Mouse (Mus musculus): ENCODE results near the gene Tmem86b. TPM values are rescaled to one million over a fixed set of nuclear protein-coding genes. Genes with fewer than 3 reads are reported as not detected.

Gene Tmem86b
- total RNA-seq, 2 experiments from 2014 or later = 37.3 to 88.6 TPM

DNA sequence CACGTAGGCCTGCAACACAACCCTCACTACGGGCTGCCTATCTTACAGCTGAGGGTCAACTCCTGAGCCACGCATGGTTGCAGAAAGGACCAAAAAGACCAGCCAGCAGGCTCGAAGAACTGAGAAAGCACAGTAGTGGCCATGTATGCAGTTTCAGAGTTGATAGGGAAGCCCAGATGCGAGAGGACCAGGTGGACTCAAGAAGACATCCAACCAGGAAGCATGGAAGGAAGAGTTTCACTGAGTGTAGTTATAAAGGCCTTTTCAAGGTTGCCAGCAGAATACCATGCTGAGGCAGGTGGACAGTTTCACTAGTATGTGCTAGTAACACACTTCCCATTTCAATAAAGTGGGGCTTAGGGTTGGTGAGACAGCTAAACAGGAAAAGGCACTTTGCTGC is 21.5 kb upstream of the Tmem86b start:
- ATAC-seq (replicated peaks; ENCODE audit: low FRiP score, poor library complexity, severe bottlenecking) = no peak

DNA sequence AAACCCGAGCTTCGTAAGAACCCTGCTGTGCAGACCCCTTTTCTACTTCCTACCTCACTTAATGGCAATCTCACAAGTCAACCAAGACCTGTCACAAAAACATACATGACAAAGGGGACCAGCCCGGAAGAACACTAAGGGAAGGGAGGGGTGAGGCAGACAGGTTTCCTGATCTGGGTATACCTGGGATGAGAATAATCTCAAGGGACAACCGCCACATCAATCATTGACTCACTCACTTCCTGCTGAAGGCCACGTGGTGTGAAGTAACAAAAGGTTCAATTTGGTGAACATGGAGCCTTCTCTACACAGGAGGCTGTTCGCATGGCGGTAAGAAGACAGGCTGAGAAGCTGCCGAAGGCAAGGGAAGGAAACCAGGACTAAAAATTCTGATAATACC is 20.4 kb upstream of the Tmem86b start:
- no peak for ATAC-seq (replicated peaks; ENCODE audit: low FRiP score, poor library complexity, severe bottlenecking)

GRCm38 (mm10) chr7:4647992-4648391 is 16.8 kb upstream of the Tmem86b start:
- ATAC-seq (replicated peaks; ENCODE audit: low FRiP score, poor library complexity, severe bottlenecking) = no peak

- no peak for ATAC-seq (replicated peaks; ENCODE audit: low FRiP score, poor library complexity, severe bottlenecking)
Measured at GRCm38 (mm10) chr7:4647291-4647690, 16.1 kb upstream of the Tmem86b start.

DNA sequence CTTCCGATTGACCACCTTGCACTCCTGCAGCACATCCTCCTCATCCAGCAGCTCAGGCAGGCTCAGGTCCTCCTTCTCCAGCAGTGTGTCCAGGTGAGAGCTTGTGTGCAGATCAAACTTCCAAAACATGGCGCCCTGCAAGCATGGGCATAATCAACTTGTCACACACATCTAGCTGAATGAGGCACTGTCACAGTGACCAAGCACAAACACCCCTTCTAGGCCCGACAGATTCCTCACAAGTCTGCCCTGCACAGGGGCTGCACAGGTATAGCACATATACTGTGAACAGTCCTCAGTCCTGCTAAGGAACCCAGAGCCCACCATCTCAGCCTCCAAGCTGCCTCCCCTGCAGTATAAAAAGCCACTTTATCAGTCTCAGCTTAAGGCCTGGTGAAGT is 15.6 kb upstream of the Tmem86b start:
- ATAC-seq (replicated peaks; ENCODE audit: low FRiP score, poor library complexity, severe bottlenecking) = peak; percentile 64

DNA sequence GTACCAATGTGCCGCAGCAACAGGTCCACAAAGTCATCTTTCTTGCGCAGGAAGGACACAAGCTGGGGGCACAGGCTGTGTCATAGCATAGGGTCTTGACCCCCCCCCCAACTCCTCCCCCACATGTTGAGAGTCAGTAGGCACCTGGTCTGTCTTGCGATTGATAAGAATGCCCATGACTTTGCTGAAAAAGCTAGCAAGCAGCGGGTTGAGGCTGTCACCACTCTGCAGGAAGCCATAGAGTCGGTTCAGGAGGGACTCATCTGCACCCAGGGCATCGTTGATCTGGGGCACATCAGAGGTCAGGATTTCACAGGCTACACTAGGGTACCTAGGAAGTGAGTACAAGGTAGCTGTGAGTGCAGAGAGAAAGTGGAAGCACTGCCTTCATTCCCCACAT is 12.0 kb upstream of the Tmem86b start:
- peak; percentile 58; the same call in 1 of the 2 replicates for ATAC-seq (replicated peaks; ENCODE audit: low FRiP score, poor library complexity, severe bottlenecking)

DNA sequence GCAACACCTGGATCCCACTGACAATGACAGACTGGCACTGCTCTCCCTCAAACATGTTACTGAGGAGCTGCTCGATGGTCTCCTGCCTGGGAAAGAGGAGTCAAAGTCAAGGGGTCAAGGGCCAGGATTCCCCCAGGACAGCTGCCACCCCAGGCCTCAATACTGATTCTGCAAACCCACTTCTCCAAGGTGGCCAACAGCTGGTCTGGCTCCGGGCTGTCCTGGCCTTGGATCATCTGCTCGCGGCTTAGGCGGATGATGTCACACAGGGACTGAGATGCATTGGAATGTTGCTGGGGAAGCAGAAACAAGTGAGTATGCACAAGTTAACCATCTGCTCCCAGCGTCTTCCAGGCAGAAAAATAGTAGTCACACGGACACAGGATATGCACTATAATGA is 10.7 kb upstream of the Tmem86b start:
- no peak for ATAC-seq (replicated peaks; ENCODE audit: low FRiP score, poor library complexity, severe bottlenecking)

- ATAC-seq (replicated peaks; ENCODE audit: low FRiP score, poor library complexity, severe bottlenecking) = no peak
Measured at GRCm38 (mm10) chr7:4641155-4641554, 9.9 kb upstream of the Tmem86b start.

GRCm38 (mm10) chr7:4636179-4636578 is 5.0 kb upstream of the Tmem86b start:
- ATAC-seq (replicated peaks; ENCODE audit: low FRiP score, poor library complexity, severe bottlenecking) = no peak

- peak; percentile 89 for ATAC-seq (replicated peaks; ENCODE audit: low FRiP score, poor library complexity, severe bottlenecking)
Measured at GRCm38 (mm10) chr7:4630198-4630597, 1.0 kb downstream of the Tmem86b start.

DNA sequence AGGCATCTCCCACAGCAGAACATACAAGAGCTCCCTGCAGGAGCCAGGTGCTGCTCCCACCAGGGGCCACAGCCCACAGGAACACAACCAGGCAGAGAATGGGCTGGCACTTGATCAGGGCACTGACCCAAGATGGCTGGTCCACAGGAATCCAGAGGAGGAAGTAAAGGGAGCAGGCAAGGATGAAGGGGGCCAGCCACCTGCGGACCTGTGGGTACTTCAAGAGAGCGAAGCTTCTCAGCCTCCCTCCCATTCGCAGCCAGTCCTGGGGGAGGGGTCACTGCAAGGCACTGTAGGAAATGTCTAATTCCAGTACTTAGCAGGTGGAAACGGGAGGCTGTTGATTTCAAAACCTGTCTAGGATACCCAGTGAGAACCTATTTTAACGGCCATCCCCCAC is 1.6 kb downstream of the Tmem86b start:
- peak; percentile 34 for ATAC-seq (replicated peaks; ENCODE audit: low FRiP score, poor library complexity, severe bottlenecking)

- ATAC-seq (replicated peaks; ENCODE audit: low FRiP score, poor library complexity, severe bottlenecking) = no peak
Measured at GRCm38 (mm10) chr7:4625928-4626327, 5.3 kb downstream of the Tmem86b start.

- ATAC-seq (replicated peaks; ENCODE audit: low FRiP score, poor library complexity, severe bottlenecking) = no peak; the same call in 1 of the 2 replicates
Measured at GRCm38 (mm10) chr7:4624343-4624742, 6.9 kb downstream of the Tmem86b start.

DNA sequence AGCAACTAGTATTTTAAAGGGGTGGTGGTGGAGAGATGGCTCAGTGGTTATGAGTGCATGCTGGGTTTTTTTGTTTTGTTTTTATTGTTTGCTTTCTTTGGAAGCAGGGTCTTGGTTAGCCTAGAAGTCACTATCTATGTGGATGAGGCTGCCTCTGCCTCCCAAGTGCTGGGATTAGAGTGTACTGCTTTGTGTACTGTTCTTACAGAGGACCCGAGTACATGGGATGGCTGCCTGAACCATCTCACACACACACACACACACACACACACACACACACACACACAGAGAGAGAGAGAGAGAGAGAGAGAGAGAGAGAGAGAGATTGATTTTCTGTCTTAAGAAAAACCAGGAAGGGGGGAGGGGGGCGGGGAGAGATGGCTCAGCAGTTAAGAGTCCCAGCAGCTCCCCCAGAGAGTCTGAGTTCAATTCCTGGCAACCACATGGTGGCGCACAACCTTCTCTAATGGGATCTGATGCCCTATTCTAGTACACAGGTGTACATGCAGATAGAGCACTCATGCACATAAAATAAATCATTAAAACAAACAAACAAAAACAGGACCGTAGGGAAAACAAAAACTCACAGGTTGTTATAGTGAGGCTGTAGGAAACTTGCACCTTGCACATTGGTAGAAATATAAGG is 7.6 kb downstream of the Tmem86b start:
- peak; percentile 54; the same call in 1 of the 2 replicates for ATAC-seq (replicated peaks; ENCODE audit: low FRiP score, poor library complexity, severe bottlenecking)

DNA sequence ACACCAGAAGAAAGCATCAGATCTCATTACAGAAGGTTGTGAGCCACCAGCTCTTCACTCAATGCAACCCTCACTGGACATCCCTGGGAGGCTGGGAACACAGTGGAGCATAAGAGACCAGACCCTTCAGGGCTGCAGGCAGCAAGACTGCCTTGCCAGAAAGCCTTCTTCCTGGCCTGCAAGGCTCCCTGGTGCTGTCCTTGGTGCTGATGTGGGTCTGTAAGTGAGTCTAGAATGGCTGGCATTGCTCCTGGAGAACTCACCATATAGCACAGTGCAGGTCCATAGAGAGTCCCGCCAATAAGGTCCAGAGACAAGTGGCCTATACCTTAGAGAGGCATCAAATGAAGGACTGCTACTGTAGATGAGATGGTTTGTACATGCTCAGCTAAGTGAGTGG is 11.2 kb downstream of the Tmem86b start:
- ATAC-seq (replicated peaks; ENCODE audit: low FRiP score, poor library complexity, severe bottlenecking) = 0 out of 2 replicates have a peak, but pooled peaks have one; percentile 42

DNA sequence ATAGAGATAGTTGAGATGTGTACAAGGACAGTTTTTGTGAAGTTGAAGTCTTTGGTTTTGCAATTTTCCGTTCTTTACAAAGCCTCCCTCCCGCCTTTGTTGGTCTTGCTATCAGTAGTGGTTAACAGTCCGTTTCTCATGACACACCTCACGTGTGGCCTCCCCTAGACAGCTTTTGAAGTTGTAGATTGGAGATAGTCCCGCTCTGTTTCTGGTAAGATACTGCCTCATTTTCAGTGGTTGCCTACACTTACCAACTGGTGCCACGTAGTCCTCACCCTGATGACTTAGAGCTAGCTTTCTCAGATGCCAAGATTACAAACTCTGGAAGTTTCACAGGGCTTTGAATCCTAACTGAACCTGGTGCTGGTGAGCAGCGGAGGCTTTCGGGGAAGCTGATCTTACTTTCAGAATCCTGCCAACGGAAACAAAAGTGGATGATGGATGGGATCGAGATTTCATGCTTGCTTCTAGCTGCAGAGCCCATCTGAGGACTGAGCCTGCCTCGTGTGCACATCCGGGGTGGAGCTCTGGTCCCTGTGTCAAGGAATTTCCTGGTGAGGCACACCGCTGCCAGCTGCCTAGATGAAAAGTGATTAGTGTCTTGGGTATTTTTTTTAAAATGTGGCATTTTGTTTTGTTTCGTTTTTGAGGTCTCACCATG is 17.4 kb downstream of the Tmem86b start:
- 0 out of 2 replicates have a peak, but pooled peaks have one; percentile 64 for ATAC-seq (replicated peaks; ENCODE audit: low FRiP score, poor library complexity, severe bottlenecking)

- no peak for ATAC-seq (replicated peaks; ENCODE audit: low FRiP score, poor library complexity, severe bottlenecking)
Measured at GRCm38 (mm10) chr7:4612956-4613355, 18.3 kb downstream of the Tmem86b start.

- ATAC-seq (replicated peaks; ENCODE audit: low FRiP score, poor library complexity, severe bottlenecking) = no peak
Measured at GRCm38 (mm10) chr7:4612386-4612785, 18.8 kb downstream of the Tmem86b start.

DNA sequence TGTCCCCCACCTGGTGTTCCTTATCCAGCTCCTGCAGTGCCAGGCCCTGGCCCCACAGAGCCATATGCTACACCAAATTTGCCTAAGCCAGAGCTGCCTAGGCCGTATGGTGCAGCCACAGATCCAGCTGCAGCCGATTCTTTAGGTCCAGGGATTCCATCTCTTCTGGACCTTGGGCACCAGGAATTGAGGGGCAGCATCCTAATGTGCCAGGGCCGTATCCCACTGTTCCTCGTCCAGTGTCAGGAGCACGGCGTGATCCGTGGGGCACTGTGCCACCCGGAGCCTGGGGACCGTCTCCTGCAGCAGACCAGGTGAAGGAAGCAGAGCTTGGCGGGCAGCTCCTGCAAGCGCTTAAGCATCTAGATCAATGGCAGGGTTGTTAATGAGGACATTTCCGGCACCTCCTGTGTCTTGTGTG is 19.3 kb downstream of the Tmem86b start:
- no peak; the same call in 1 of the 2 replicates for ATAC-seq (replicated peaks; ENCODE audit: low FRiP score, poor library complexity, severe bottlenecking)

DNA sequence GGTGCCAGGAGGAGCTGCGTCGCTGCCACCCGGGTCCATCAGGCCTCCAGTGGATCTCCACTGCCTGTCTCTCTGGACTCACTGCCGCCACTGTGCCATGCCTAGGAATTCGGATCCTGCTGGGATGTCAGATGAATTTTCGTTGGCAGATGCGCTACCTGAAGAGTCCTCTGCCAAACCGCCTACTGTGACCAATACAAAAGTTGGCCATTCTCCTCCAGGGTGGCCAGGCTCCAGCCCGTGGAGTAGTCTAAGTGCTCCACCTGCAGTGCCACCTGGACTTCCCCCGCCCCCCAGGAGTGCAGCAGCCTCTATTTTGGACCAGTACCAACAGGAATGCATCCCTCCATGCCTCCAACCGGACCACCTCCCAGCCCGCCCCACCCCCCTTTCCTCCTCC is 19.7 kb downstream of the Tmem86b start:
- ATAC-seq (replicated peaks; ENCODE audit: low FRiP score, poor library complexity, severe bottlenecking) = no peak

DNA sequence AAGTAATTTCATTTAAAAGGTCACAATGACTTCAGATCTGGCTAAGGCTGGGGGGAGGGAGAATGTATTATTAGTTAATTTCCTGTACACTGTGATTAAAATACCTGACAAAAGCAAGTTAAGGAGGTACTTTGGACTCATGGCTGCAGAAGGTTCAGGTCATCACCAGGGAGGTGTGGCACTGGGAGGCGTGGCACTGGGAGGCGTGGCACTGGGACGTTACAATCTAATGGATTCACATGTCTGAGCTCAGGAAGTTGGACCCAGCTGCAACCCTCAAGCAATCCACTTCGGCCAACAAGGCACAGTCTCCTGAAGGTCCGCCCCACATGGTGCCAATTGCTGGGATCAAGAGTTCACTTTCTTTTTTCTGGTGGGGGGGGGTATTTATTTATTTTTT is 23.2 kb downstream of the Tmem86b start:
- ATAC-seq (replicated peaks; ENCODE audit: low FRiP score, poor library complexity, severe bottlenecking) = no peak

Measured in erythroblast, adult 5-6 weeks (primary cell).